Mouse (Mus musculus) embryonic facial prominence, embryonic 15.5 days (tissue): ENCODE data around the gene Trpm7. TPM values are rescaled to one million over a fixed set of nuclear protein-coding genes. Genes with fewer than 3 reads are reported as not detected.
"Not testable (repeated sequence)": the region's sequence is repeated elsewhere in the genome, so short reads cannot be mapped to it uniquely, and the experiment has no call there.

Experiments
- ATAC-seq: fragments of 200-750 bp; cut with Nextera tagmentation; 2 replicates; pipeline ENCODE4 v1.8.0; 2017; ENCODE audit warnings: low read depth, moderate TSS enrichment; ENCODE audit not compliant: insufficient number of reproducible peaks, low FRiP score, low TSS enrichment
- H3K27ac ChIP-seq: fragments of 300-500 bp; sonication (generic); replicated peaks from 2 replicates; pipeline ENCODE4 v1.5.1; 2015; ENCODE audit warnings: mild to moderate bottlenecking, inconsistent platforms
- H3K27me3 ChIP-seq: fragments of 300-500 bp; sonication (generic); 2 replicates; pipeline ENCODE4 v1.6.1; 2015; ENCODE audit warnings: inconsistent platforms
- H3K36me3 ChIP-seq: fragments of 300-500 bp; sonication (generic); 2 replicates; pipeline ENCODE4 v1.6.1; 2015; ENCODE audit warnings: mild to moderate bottlenecking, inconsistent platforms
- H3K4me1 ChIP-seq: fragments of 300-500 bp; sonication (generic); 2 replicates; pipeline ENCODE4 v1.6.1; 2015; ENCODE audit warnings: inconsistent platforms
- H3K4me2 ChIP-seq: fragments of 300-500 bp; sonication (generic); replicated peaks from 2 replicates; pipeline ENCODE4 v1.6.1; 2015; ENCODE audit warnings: mild to moderate bottlenecking, inconsistent platforms
- H3K4me3 ChIP-seq: fragments of 300-500 bp; sonication (generic); replicated peaks from 2 replicates; pipeline ENCODE4 v1.5.1; 2015; ENCODE audit warnings: mild to moderate bottlenecking, inconsistent platforms
- H3K9ac ChIP-seq: fragments of 300-500 bp; sonication (generic); 2 replicates; pipeline ENCODE4 v1.6.1; 2015; ENCODE audit warnings: inconsistent platforms
- H3K9me3 ChIP-seq: fragments of 300-500 bp; sonication (generic); replicated peaks from 2 replicates; pipeline ENCODE4 v1.6.1; 2016; ENCODE audit warnings: inconsistent platforms
- WGBS: fragments of 180-500 bp; shearing (Covaris S2); methylation state at CpG from one replicate; pipeline ENCODE4 v1.1.7; 2015; 5-methylcytosine and 5-hydroxymethylcytosine counted together
- polyA plus RNA-seq: library from polyadenylated mRNA; unstranded; fragments of >200 nt; fragmentation: Nextera tagmentation; extraction: Ambion mirVana; gene quantifications from 2 replicates; pipeline ENCODE4 v1.2.1, GENCODE M21; 2015

The Trpm7 gene
- polyA plus RNA-seq, 1 experiment from 2014 or later: 45.6 TPM

- WGBS: 81% methylated on average over 2 of the region's 2 CpGs
- Histone ChIP-seq H3K9me3 (no peaks in the 10 kb centered on the region), H3K9ac (no peak overlapping the region), H3K4me3 (no peak overlapping the region), H3K4me1 (no peaks in the 10 kb centered on the region), H3K27ac (no peak overlapping the region), H3K4me2 (no peak overlapping the region), H3K27me3 (no peaks in the 10 kb centered on the region), H3K36me3 (no peaks in the 10 kb centered on the region)
- no peak for ATAC-seq
Measured at GRCm38 (mm10) chr2:126885871-126886270, 9.8 kb upstream of the Trpm7 start.

GRCm38 (mm10) chr2:126882711-126883110 is 6.7 kb upstream of the Trpm7 start:
- WGBS: 64% methylated on average over 2 of the region's 2 CpGs
- H3K4me3 ChIP-seq, H3K4me2 ChIP-seq, H3K36me3 ChIP-seq, ATAC-seq, H3K4me1 ChIP-seq, H3K27me3 ChIP-seq, H3K27ac ChIP-seq, H3K9me3 ChIP-seq, H3K9ac ChIP-seq: not testable (repeated sequence)

GRCm38 (mm10) chr2:126877991-126878390 is 2.0 kb upstream of the Trpm7 start:
- no peak for ATAC-seq
- H3K9ac ChIP-seq: no peak overlapping the region
- H3K27me3 ChIP-seq: no peaks in the 10 kb centered on the region
- WGBS: 92% methylated on average over 1 of the region's 1 CpGs
- peaks cover 9% of the 10 kb centered on the region; the same call in 1 of the 2 replicates for H3K4me1 ChIP-seq
- no peak overlapping the region for H3K27ac ChIP-seq
- no peaks in the 10 kb centered on the region for H3K9me3 ChIP-seq
- no peak overlapping the region for H3K4me3 ChIP-seq
- no peaks in the 10 kb centered on the region for H3K36me3 ChIP-seq
- H3K4me2 ChIP-seq: no peak overlapping the region

GRCm38 (mm10) chr2:126875516-126875835 is 554 bp downstream of the Trpm7 start:
- H3K4me1 ChIP-seq: peaks cover 9% of the 10 kb centered on the region; the same call in 1 of the 2 replicates
- H3K36me3 ChIP-seq: no peaks in the 10 kb centered on the region
- no peaks in the 10 kb centered on the region for H3K27me3 ChIP-seq
- no peaks in the 10 kb centered on the region for H3K9me3 ChIP-seq
- H3K27ac ChIP-seq: peak overlapping the region; percentile 99
- WGBS: under 1% methylated on average over 18 of the region's 18 CpGs
- H3K4me2 ChIP-seq: peak overlapping the region; percentile 61
- peak overlapping the region; percentile 86 for H3K9ac ChIP-seq
- ATAC-seq: 0 out of 2 replicates have a peak, but pooled peaks have one; percentile 15
- peak overlapping the region; percentile 86 for H3K4me3 ChIP-seq

- Histone ChIP-seq H3K27ac (peak overlapping the region; percentile 99), H3K4me2 (peak overlapping the region; percentile 61), H3K4me3 (peak overlapping the region; percentile 86), H3K9me3 (no peaks in the 10 kb centered on the region), H3K36me3 (no peaks in the 10 kb centered on the region), H3K9ac (peak overlapping the region; percentile 86), H3K4me1 (peaks cover 9% of the 10 kb centered on the region; the same call in 1 of the 2 replicates), H3K27me3 (no peaks in the 10 kb centered on the region)
- 17% methylated on average over 13 of the region's 13 CpGs for WGBS
- ATAC-seq: no peak
Measured at GRCm38 (mm10) chr2:126874809-126875515, 1.1 kb downstream of the Trpm7 start.

GRCm38 (mm10) chr2:126866301-126866700 is 9.7 kb downstream of the Trpm7 start:
- Histone ChIP-seq H3K4me1 (no peaks in the 10 kb centered on the region), H3K9me3 (no peaks in the 10 kb centered on the region), H3K4me2 (no peak overlapping the region), H3K27me3 (no peaks in the 10 kb centered on the region), H3K27ac (no peak overlapping the region), H3K4me3 (no peak overlapping the region), H3K9ac (no peak overlapping the region), H3K36me3 (no peaks in the 10 kb centered on the region)
- 81% methylated on average over 1 of the region's 1 CpGs for WGBS
- no peak for ATAC-seq

GRCm38 (mm10) chr2:126865501-126866199 is 10.4 kb downstream of the Trpm7 start:
- Histone ChIP-seq H3K9ac (no peak overlapping the region), H3K4me1 (no peaks in the 10 kb centered on the region), H3K27ac (no peak overlapping the region), H3K4me2 (no peak overlapping the region), H3K9me3 (no peaks in the 10 kb centered on the region), H3K27me3 (no peaks in the 10 kb centered on the region), H3K4me3 (no peak overlapping the region), H3K36me3 (no peaks in the 10 kb centered on the region)
- ATAC-seq: no peak
- WGBS: 92% methylated on average over 10 of the region's 10 CpGs

- H3K27ac ChIP-seq: no peak overlapping the region
- ATAC-seq: no peak
- no peaks in the 10 kb centered on the region for H3K4me1 ChIP-seq
- WGBS: 90% methylated on average over 3 of the region's 3 CpGs
- H3K4me2 ChIP-seq: no peak overlapping the region
- no peaks in the 10 kb centered on the region for H3K36me3 ChIP-seq
- no peak overlapping the region for H3K4me3 ChIP-seq
- H3K27me3 ChIP-seq: no peaks in the 10 kb centered on the region
- no peak overlapping the region for H3K9ac ChIP-seq
- no peaks in the 10 kb centered on the region for H3K9me3 ChIP-seq
Measured at GRCm38 (mm10) chr2:126865026-126865425, 11.0 kb downstream of the Trpm7 start.

- Histone ChIP-seq H3K27me3 (no peaks in the 10 kb centered on the region), H3K36me3 (peaks cover 43% of the 10 kb centered on the region), H3K9me3 (no peaks in the 10 kb centered on the region), H3K9ac (no peak overlapping the region), H3K4me1 (no peaks in the 10 kb centered on the region), H3K4me3 (no peak overlapping the region), H3K4me2 (no peak overlapping the region), H3K27ac (no peak overlapping the region)
- WGBS: 88% methylated on average over 4 of the region's 4 CpGs
- ATAC-seq: no peak
Measured at GRCm38 (mm10) chr2:126844751-126845150, 31.3 kb downstream of the Trpm7 start.

- WGBS: 93% methylated on average over 5 of the region's 5 CpGs
- Histone ChIP-seq H3K4me2 (no peak overlapping the region), H3K9ac (no peak overlapping the region), H3K9me3 (no peaks in the 10 kb centered on the region), H3K27me3 (no peaks in the 10 kb centered on the region), H3K4me3 (no peak overlapping the region), H3K36me3 (peaks cover 57% of the 10 kb centered on the region), H3K4me1 (no peaks in the 10 kb centered on the region), H3K27ac (no peak overlapping the region)
- no peak for ATAC-seq
Measured at GRCm38 (mm10) chr2:126838848-126839247, 37.2 kb downstream of the Trpm7 start.

- Histone ChIP-seq H3K9ac (no peak overlapping the region), H3K9me3 (no peaks in the 10 kb centered on the region), H3K4me1 (no peaks in the 10 kb centered on the region), H3K36me3 (peaks cover 34% of the 10 kb centered on the region), H3K4me2 (no peak overlapping the region), H3K27ac (no peak overlapping the region), H3K27me3 (no peaks in the 10 kb centered on the region), H3K4me3 (no peak overlapping the region)
- WGBS: 83% methylated on average over 2 of the region's 2 CpGs
- no peak for ATAC-seq
Measured at GRCm38 (mm10) chr2:126817414-126817813, 58.6 kb downstream of the Trpm7 start.
